Mouse (Mus musculus) embryonic facial prominence, embryonic 10.5 days (tissue): Measurements from ENCODE around the gene Olfr1105. TPM values are rescaled to one million over a fixed set of nuclear protein-coding genes. Genes with fewer than 3 reads are reported as not detected.

Source experiments
- DNase-seq: peaks from one replicate; pipeline ENCODE4 v3.0.0-alpha.2; 2017; ENCODE audit warnings: low spot score
- H3K27ac ChIP-seq: fragments of 300-500 bp; sonication (generic); replicated peaks from 2 replicates; pipeline ENCODE4 v1.5.1; 2016; ENCODE audit warnings: mild to moderate bottlenecking
- H3K27me3 ChIP-seq: fragments of 300-500 bp; sonication (generic); replicated peaks from 2 replicates; pipeline ENCODE4 v1.6.1; 2016; ENCODE audit warnings: low read depth, mild to moderate bottlenecking; ENCODE audit not compliant: poor library complexity, severe bottlenecking
- H3K36me3 ChIP-seq: fragments of 300-500 bp; sonication (generic); replicated peaks from 2 replicates; pipeline ENCODE4 v1.6.1; 2016; ENCODE audit warnings: mild to moderate bottlenecking, moderate library complexity
- H3K4me1 ChIP-seq: fragments of 300-500 bp; sonication (generic); 2 replicates; pipeline ENCODE4 v1.6.1; 2016
- H3K4me3 ChIP-seq: fragments of 300-500 bp; sonication (generic); 2 replicates; pipeline ENCODE4 v1.5.1; 2016; ENCODE audit warnings: mild to moderate bottlenecking, moderate library complexity
- H3K9me3 ChIP-seq: fragments of 300-500 bp; sonication (generic); 2 replicates; pipeline ENCODE4 v1.6.1; 2016; ENCODE audit warnings: mild to moderate bottlenecking
- WGBS: fragments of 180-500 bp; shearing (Covaris S2); methylation state at CpG from one replicate; pipeline ENCODE4 v1.1.7; 2016; 5-methylcytosine and 5-hydroxymethylcytosine counted together
- polyA plus RNA-seq: library from polyadenylated mRNA; unstranded; fragments of >200 nt; fragmentation: Nextera tagmentation; extraction: Ambion mirVana; gene quantifications from 2 replicates; pipeline ENCODE4 v1.2.1, GENCODE M21; 2016

Olfr1105 gene
- polyA plus RNA-seq = not detected in 2 replicates

GRCm38 (mm10) chr2:87036431-87036830 is at the start of gene Olfr1105:
Olfr1105 (minus strand) TSS chr2:87036531.
- Histone ChIP-seq H3K27me3 (no peaks in the 10 kb centered on the region), H3K36me3 (no peaks in the 10 kb centered on the region), H3K4me3 (no peak within 1 kb of the TSS), H3K27ac (no peak within 1 kb of the TSS), H3K9me3 (no peaks in the 10 kb centered on the region), H3K4me1 (no peaks in the 10 kb centered on the region)
- DNase-seq = no peak

- 85% methylated on average over 1 of the region's 1 CpGs for WGBS
- no peak for DNase-seq
- no peaks in the 10 kb centered on the region for H3K27me3 ChIP-seq
Observed at GRCm38 (mm10) chr2:87075717-87076116, 39.4 kb upstream of the Olfr1105 start, which contains the start of gene Olfr1107. Olfr1107 (minus strand) TSS chr2:87075817.

GRCm38 (mm10) chr2:87052173-87052572 is 15.8 kb upstream of the Olfr1105 start, which contains the start of gene Olfr1106:
Olfr1106 (minus strand) TSS chr2:87052273.
- H3K9me3 ChIP-seq = no peaks in the 10 kb centered on the region
- no peaks in the 10 kb centered on the region for H3K36me3 ChIP-seq
- H3K27ac ChIP-seq = no peak within 1 kb of the TSS
- no peak within 1 kb of the TSS for H3K4me3 ChIP-seq
- no peaks in the 10 kb centered on the region for H3K4me1 ChIP-seq
- WGBS = 85% methylated on average over 1 of the region's 1 CpGs
- no peaks in the 10 kb centered on the region for H3K27me3 ChIP-seq
- no peak for DNase-seq

More at GRCm38 (mm10) chr2:87075717-87076116, 39.4 kb upstream of the Olfr1105 start, which contains the start of gene Olfr1107:
- no peaks in the 10 kb centered on the region for H3K36me3 ChIP-seq
- H3K9me3 ChIP-seq = no peaks in the 10 kb centered on the region
- H3K4me1 ChIP-seq = no peaks in the 10 kb centered on the region
- H3K27ac ChIP-seq = no peak within 1 kb of the TSS
- no peak within 1 kb of the TSS for H3K4me3 ChIP-seq

GRCm38 (mm10) chr2:87026980-87027379 is 9.4 kb downstream of the Olfr1105 start, which contains the start of gene Olfr1104:
Olfr1104 (minus strand) TSS chr2:87027080.
- 81% methylated on average over 1 of the region's 1 CpGs for WGBS
- Histone ChIP-seq H3K36me3 (no peaks in the 10 kb centered on the region), H3K4me3 (no peak within 1 kb of the TSS), H3K27ac (no peak within 1 kb of the TSS), H3K27me3 (no peaks in the 10 kb centered on the region), H3K4me1 (no peaks in the 10 kb centered on the region), H3K9me3 (no peaks in the 10 kb centered on the region)
- no peak for DNase-seq

GRCm38 (mm10) chr2:86998098-86998497 is 38.2 kb downstream of the Olfr1105 start, which contains the start of gene Olfr1102:
Olfr1102 (plus strand) TSS chr2:86998398.
- no peaks in the 10 kb centered on the region for H3K36me3 ChIP-seq
- no peaks in the 10 kb centered on the region for H3K27me3 ChIP-seq
- H3K4me3 ChIP-seq = no peak within 1 kb of the TSS
- H3K27ac ChIP-seq = no peak within 1 kb of the TSS
- DNase-seq = no peak
- no peaks in the 10 kb centered on the region for H3K9me3 ChIP-seq
- no peaks in the 10 kb centered on the region for H3K4me1 ChIP-seq

- 87% methylated on average over 3 of the region's 3 CpGs for WGBS
- H3K4me3 ChIP-seq = no peak within 1 kb of the TSS
- no peaks in the 10 kb centered on the region for H3K27me3 ChIP-seq
Observed at GRCm38 (mm10) chr2:86991121-86991520, 45.2 kb downstream of the Olfr1105 start, which contains the start of gene Olfr1101. Olfr1101 (minus strand) TSS chr2:86991221.

More at GRCm38 (mm10) chr2:86991121-86991520, 45.2 kb downstream of the Olfr1105 start, which contains the start of gene Olfr1101:
- no peak for DNase-seq
- Histone ChIP-seq H3K36me3 (no peaks in the 10 kb centered on the region), H3K9me3 (no peaks in the 10 kb centered on the region), H3K27ac (no peak within 1 kb of the TSS), H3K4me1 (no peaks in the 10 kb centered on the region)

Other genes with a start within 250 kb of the Olfr1105 start
- gene Olfr141, start 226.5 kb downstream of the Olfr1105 start, polyA plus RNA-seq = not detected in 2 replicates
- not detected in 2 replicates for gene Olfr1094, start 211.9 kb downstream of the Olfr1105 start, polyA plus RNA-seq
- not detected in 2 replicates for gene Olfr1095, start 184.8 kb downstream of the Olfr1105 start, polyA plus RNA-seq
- not detected in 2 replicates for gene Gm13723, start 161.7 kb downstream of the Olfr1105 start, polyA plus RNA-seq
- not detected in 2 replicates for gene Olfr1097, start 144.3 kb downstream of the Olfr1105 start, polyA plus RNA-seq
- not detected in 2 replicates for gene Olfr1098, start 112.0 kb downstream of the Olfr1105 start, polyA plus RNA-seq
- not detected in 2 replicates for gene Olfr1099, start 75.8 kb downstream of the Olfr1105 start, polyA plus RNA-seq
- not detected in 2 replicates for gene Olfr1100, start 56.6 kb downstream of the Olfr1105 start, polyA plus RNA-seq
- not detected in 2 replicates for gene Olfr1101, start 45.3 kb downstream of the Olfr1105 start, polyA plus RNA-seq
- not detected in 2 replicates for gene Olfr1102, start 38.1 kb downstream of the Olfr1105 start, polyA plus RNA-seq
- not detected in 2 replicates for gene Olfr1104, start 9.5 kb downstream of the Olfr1105 start, polyA plus RNA-seq
- gene Olfr1106, start 15.7 kb upstream of the Olfr1105 start, polyA plus RNA-seq = not detected in 2 replicates
- gene Olfr1107, start 39.3 kb upstream of the Olfr1105 start, polyA plus RNA-seq = not detected in 2 replicates
- gene Olfr1109, start 59.5 kb upstream of the Olfr1105 start, polyA plus RNA-seq = not detected in 2 replicates
- not detected in 2 replicates for gene Olfr259, start 78.0 kb upstream of the Olfr1105 start, polyA plus RNA-seq
- gene Olfr1110, start 103.8 kb upstream of the Olfr1105 start, polyA plus RNA-seq = not detected in 2 replicates
- not detected in 2 replicates for gene Olfr1111, start 116.1 kb upstream of the Olfr1105 start, polyA plus RNA-seq
- not detected in 2 replicates for gene Olfr1112, start 151.3 kb upstream of the Olfr1105 start, polyA plus RNA-seq
- gene Olfr1113, start 172.4 kb upstream of the Olfr1105 start, polyA plus RNA-seq = not detected in 2 replicates
- gene Olfr1115, start 211.5 kb upstream of the Olfr1105 start, polyA plus RNA-seq = not detected in 2 replicates
- gene Olfr1116, start 231.0 kb upstream of the Olfr1105 start, polyA plus RNA-seq = not detected in 2 replicates